Mouse (Mus musculus) embryonic facial prominence, embryonic 13.5 days (tissue): Measurements from ENCODE around the gene Gpr180. TPM values are rescaled to one million over a fixed set of nuclear protein-coding genes. Genes with fewer than 3 reads are reported as not detected.

ENCODE experiments used
- polyA plus RNA-seq: library from polyadenylated mRNA; unstranded; fragments of >200 nt; fragmentation: Nextera tagmentation; extraction: Ambion mirVana; gene quantifications from 2 replicates; pipeline ENCODE4 v1.2.1, GENCODE M21; 2015

Gene Gpr180
- polyA plus RNA-seq, 1 experiment from 2014 or later = 63.7 TPM

Other genes starting within 250 kb of the Gpr180 start
- 6.8 and 7.5 TPM in 2 replicates for gene Dct, start 84.9 kb upstream of the Gpr180 start, polyA plus RNA-seq
- 35.2 and 39.5 TPM in 2 replicates for gene Tgds, start 4.4 kb upstream of the Gpr180 start, polyA plus RNA-seq
- 6.3 and 6.6 TPM in 2 replicates for gene Sox21, start 99.9 kb downstream of the Gpr180 start, polyA plus RNA-seq
- not detected in 2 replicates for gene Gm9376, start 129.8 kb downstream of the Gpr180 start, polyA plus RNA-seq